Mouse (Mus musculus): Measurements from ENCODE around the gene Slc25a51.

DNA sequence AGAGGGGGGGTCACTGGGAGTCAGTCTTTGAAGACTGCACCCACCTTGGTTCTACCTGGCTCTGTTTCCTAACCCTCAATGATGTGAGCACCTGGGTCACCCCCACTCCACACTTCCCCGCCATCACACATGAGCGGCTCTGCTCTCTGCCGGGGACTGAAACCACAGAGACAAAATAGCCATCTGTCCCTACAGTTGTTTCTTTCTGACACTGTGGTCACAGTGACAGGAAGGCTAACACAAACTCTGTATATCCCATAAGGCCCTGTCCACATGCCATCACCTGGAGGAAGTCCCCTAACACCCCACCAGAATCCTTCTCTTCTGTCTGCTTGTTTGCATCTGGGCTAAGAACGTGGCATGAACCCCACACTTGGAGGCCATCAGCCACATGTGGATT lies 26.1 kb upstream of the Slc25a51 start:
- TF ChIP-seq CTCF (IDR thresholded peaks at IDR 0.05; ENCODE audit: insufficient read depth, low read depth, low read length) (no peak), POLR2A (IDR thresholded peaks at IDR 0.05; ENCODE audit: insufficient read depth, low read depth, low read length) (no peak)
